ENCODE assay signal across 28 mouse cellular contexts in genomic region chr15:62792084-62792483, GRCm38 (mm10).
"Had no signal": no experiment of that assay in that cellular context is flagged by ENCODE, and none has a peak within 500 bp of the region (broad histone marks: within the 10 kb centered on the region; RNA-seq: fewer than 3 reads in every experiment).

No protein-coding gene starts in this region.

- DNase-seq: cerebellum, adult 2 months; cerebellum, adult 8-10 months; cerebellum, adult 9-10 months; cerebellum, adult 9-11 months; cerebellum, postnatal 10 days; cerebellum, postnatal 14 days; cerebellum, postnatal 25 days; cerebellum, postnatal 36 days; embryo, embryonic 11 days; gastrocnemius, adult 2 months; gastrocnemius, postnatal 10 days; gastrocnemius, postnatal 14 days; gastrocnemius, postnatal 25 days; gastrocnemius, postnatal 36 days; heart, adult 18-20 months; heart, adult 2 months had no signal

- ATAC-seq: forebrain, embryonic 13.5 days; forebrain, embryonic 14.5 days; forebrain, embryonic 16.5 days had no signal

- H3K27ac ChIP-seq: embryonic facial prominence, embryonic 10.5 days; embryonic facial prominence, embryonic 12.5 days; embryonic facial prominence, embryonic 13.5 days; embryonic facial prominence, embryonic 15.5 days; forebrain, embryonic 10.5 days; forebrain, embryonic 12.5 days; forebrain, embryonic 13.5 days; gastrocnemius, adult 2 months; heart, adult 2 months; heart, embryonic 10.5 days had no signal

- H3K9ac ChIP-seq: embryonic facial prominence, embryonic 12.5 days; embryonic facial prominence, embryonic 13.5 days; embryonic facial prominence, embryonic 15.5 days; forebrain, embryonic 12.5 days; forebrain, embryonic 13.5 days had no signal

- H3K4me2 ChIP-seq: embryonic facial prominence, embryonic 12.5 days; embryonic facial prominence, embryonic 13.5 days; embryonic facial prominence, embryonic 15.5 days; forebrain, embryonic 12.5 days; forebrain, embryonic 13.5 days; heart, embryonic 11.5 days had no signal

- H3K27me3 ChIP-seq: embryonic facial prominence, embryonic 12.5 days; embryonic facial prominence, embryonic 13.5 days; embryonic facial prominence, embryonic 15.5 days; forebrain, embryonic 12.5 days; forebrain, embryonic 13.5 days had no signal

- H3K9me3 ChIP-seq: embryonic facial prominence, embryonic 10.5 days; embryonic facial prominence, embryonic 12.5 days; embryonic facial prominence, embryonic 13.5 days; embryonic facial prominence, embryonic 15.5 days; forebrain, embryonic 10.5 days; forebrain, embryonic 12.5 days; forebrain, embryonic 13.5 days; heart, embryonic 10.5 days had no signal

- H3K4me3 ChIP-seq: embryonic facial prominence, embryonic 10.5 days; embryonic facial prominence, embryonic 12.5 days; embryonic facial prominence, embryonic 13.5 days; embryonic facial prominence, embryonic 15.5 days; erythroblast, embryonic 14.5 days; forebrain, embryonic 10.5 days; forebrain, embryonic 12.5 days; forebrain, embryonic 13.5 days; gastrocnemius, adult 2 months; heart, adult 2 months; heart, embryonic 10.5 days had no signal

- H3K36me3 ChIP-seq: embryonic facial prominence, embryonic 10.5 days; embryonic facial prominence, embryonic 12.5 days; embryonic facial prominence, embryonic 13.5 days; embryonic facial prominence, embryonic 15.5 days; forebrain, embryonic 10.5 days; forebrain, embryonic 12.5 days; heart, embryonic 10.5 days had no signal

- H3K4me1 ChIP-seq: embryonic facial prominence, embryonic 10.5 days; embryonic facial prominence, embryonic 12.5 days; embryonic facial prominence, embryonic 13.5 days; embryonic facial prominence, embryonic 15.5 days; forebrain, embryonic 10.5 days; forebrain, embryonic 12.5 days; forebrain, embryonic 13.5 days; heart, embryonic 10.5 days had no signal
